Mouse (Mus musculus) right cerebral cortex, postnatal 36 days (tissue): ENCODE measurements around the gene Rbms3.

Source experiments
- DNase-seq, 2 experiments: peaks; one replicate each; pipeline ENCODE4 v3.0.0; 2022; ENCODE audit warnings: low spot score in 2 of 2, mixed read lengths in 1 of 2

Rbms3 gene

GRCm38 (mm10) chr9:117484396-117484795 lies 145.3 kb downstream of the Rbms3 start:
- no peak for DNase-seq

GRCm38 (mm10) chr9:117476753-117477152 lies 153.0 kb downstream of the Rbms3 start:
- no peak for DNase-seq

GRCm38 (mm10) chr9:117452816-117453215 lies 176.9 kb downstream of the Rbms3 start:
- no peak for DNase-seq

DNA sequence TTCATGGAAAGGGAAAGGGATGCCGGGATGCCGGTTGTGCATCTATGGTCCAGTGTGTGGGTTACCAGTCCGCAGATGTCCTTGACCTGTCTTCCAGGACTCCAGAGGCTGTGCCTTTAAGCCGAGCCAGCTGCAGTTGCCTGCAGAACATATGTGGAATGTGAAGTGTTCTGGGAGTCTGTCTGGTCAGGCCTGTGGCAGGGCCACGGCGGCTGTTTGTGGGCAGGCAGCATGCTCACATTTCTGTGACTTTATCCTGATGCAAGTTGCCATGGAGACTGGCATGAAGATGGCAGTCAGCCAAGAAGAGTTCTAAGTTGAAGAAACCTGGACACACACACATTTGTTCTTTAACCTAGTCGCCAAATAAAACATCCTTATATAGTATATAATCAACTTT lies 187.1 kb downstream of the Rbms3 start:
- no peak for DNase-seq

GRCm38 (mm10) chr9:117435856-117436255 lies 193.9 kb downstream of the Rbms3 start:
- peak; percentile 36 to 55 for DNase-seq

- DNase-seq = no peak
These were observed 199.0 kb downstream of the Rbms3 start for GRCm38 (mm10) chr9:117430670-117431069.

DNA sequence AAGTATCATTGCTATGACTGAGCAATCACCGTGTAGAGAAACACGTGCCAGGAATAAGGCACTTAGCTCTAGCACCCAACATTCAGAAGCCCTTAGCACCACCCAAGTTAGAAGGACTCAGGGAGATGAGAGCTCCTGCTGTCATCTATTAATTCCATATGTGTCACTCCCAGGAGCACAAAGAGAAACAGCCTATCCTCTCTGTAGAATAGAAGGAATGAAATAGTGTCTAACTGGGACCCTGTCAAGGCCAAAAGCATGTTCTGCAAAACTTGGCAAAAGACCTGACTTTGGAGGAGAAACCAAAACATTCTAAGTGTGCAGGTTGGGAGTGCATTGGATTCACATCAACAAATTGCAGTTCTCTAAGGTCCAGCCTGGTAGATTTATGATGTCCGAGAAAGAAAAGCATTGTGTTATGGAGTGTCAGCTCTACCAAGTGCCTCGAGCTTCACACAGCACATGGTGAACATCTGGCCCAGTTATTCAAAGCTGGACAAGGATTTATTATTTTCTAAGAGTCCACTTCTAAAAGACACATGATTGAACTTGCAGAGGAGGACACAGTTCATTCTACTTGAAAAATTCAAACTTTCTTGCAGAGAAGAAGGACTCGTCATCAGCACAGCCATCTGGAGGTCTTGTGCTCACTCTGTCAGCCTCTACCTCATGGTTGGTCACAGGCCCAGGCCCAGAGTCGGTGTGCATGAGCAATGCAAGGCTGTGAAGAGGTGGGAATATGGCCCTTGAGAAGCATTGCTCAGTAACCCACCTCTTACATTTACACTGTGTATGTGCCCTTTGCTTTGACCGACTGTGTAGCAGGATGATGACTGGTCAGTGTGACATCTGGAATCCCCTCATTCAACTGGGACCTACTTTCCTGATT lies 200.3 kb downstream of the Rbms3 start:
- no peak for DNase-seq

GRCm38 (mm10) chr9:117423259-117423658 lies 206.5 kb downstream of the Rbms3 start:
- DNase-seq = no peak

DNA sequence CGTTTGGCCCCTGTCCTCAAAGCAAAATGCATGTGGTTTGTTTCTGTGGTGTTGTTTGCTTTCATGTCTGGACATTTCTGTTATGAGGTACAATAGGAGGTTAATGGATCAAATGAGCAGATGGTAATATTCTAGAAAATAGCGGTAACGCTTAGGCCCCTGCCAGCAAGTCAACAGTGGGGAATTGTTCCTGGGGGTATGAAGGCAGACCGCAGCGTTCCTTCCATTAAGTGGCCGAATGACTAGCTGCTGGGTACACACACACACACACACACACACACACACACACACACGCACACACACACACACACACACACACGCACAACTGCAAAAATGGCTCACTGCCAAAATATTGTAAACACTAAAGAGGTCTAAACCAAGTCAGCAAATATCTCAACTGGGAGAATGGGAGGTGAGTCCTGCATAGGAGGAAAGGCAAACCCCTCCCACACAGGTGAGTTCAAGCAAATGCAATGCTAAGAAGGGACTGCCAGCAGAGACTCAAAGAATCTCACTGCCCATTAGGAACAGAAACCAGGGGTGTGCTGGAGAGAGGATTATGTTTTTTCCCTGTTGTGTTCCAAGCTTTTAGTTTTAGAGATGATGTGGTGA lies 209.7 kb downstream of the Rbms3 start:
- no peak for DNase-seq

DNA sequence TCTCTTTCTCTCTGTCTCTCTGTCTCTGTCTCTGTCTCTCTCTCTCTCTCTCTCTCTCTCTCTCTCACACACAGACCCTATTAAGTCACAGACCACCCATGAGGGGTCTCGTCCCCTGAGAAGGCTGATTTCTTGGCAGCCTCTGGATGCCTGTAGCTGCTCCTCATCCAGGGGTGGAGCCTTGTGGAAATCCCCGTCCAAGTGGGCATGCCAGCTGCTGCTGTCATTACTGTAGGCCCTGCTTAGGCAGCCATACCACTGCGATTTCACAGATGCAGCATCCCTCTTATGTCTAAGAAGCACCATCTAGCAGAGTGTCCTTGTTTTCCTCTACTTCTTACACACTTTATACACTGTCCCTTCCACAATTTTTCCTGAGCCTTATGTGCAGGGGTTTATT lies 216.5 kb downstream of the Rbms3 start:
- no peak for DNase-seq

DNA sequence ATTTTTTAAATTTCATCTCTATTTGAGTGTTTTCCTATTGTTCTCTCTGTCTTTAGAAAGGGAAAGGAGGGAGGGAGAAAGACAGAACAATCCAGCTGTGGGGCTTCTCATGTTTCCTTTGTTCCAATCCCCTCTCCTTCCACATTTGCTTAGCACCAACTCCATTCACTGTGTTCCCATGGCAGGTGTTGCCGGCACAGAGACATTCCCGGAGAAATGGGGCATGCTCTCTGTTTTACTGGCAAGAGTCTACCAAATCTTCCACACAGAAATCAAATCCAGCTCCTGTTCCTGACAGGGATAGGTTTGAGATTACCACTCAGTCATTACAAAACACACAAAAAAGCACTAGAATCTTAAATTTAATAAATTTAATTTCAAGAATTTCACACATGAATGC lies 217.1 kb downstream of the Rbms3 start:
- no peak for DNase-seq

DNA sequence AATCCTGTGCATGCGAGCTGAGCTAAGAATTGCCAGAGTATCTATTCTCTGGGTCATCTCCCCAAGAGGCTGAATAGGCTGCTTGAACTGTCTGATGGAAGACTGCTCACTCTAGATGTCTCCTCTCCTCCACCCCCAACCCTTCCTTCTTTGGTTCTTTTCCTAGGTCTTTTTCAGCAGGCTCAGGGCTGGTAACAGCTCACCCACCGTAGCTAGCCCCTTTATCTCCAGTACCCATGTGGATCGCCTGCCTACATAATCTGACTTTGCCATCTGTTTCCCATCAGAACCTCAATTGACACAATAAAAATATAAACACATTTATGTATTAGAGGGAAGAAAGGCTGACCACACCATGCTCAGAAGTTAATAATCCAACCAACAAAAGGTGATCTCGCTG lies 225.1 kb downstream of the Rbms3 start:
- no peak for DNase-seq

DNA sequence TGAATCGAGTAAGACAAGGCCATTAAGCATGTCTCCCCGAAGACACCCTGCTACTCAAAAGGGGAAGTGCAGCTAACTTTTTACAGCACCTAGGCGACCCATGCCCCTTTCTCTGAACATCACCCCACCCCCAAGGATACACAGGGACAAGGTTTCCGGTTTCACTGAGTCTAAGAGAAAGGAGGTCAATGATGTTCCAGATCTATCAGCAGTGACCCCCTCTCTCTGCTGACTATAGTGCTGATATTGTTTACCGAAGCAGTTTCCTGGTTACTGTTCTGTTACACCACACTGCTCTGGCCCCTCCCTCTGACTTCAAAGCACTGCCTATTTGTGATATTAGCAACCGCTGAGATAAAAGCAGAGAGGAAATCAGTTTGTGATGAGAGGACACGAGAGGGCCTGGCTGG lies 229.4 kb downstream of the Rbms3 start:
- DNase-seq = no peak

DNA sequence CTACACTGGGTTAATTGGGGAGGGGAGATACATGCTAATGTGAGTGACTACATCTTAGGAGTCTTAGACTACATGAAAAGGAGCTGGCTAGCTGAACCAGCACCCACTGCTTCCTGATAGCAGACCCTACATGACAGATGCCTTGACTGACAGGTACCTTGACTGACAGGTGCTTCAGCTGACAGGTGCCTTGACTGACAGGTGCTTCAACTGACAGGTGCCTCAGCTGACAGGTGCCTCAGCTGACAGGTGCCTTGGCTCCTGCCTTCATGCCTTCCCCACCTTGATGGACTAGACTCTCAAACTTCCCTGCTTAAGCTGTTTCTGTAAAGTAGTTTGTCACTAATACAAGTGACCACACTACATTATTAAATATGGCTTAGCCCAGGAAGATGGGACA lies 232.6 kb downstream of the Rbms3 start:
- DNase-seq = no peak

DNA sequence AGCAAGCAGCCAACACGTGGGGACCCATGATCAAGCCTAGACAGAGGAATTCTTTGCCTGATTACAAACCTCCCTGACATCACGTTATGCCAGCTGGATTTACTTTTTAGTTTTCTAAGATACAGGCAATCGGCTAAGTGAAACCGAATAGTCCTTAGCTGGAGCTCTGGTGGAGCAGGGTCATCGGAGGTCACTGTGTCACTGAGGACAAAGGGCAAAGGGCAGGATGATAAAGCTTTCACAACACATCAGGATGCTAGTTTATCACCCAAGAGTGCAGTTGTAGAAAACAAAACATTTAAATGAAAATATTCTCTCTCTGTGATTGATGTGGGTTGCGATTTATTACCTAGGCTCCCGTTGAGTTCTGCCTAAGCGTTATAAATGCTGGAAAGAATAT lies 233.1 kb downstream of the Rbms3 start:
- no peak for DNase-seq

- DNase-seq = no peak
These were observed 235.8 kb downstream of the Rbms3 start for GRCm38 (mm10) chr9:117393626-117394525.

- no peak for DNase-seq
These were observed 241.7 kb downstream of the Rbms3 start for GRCm38 (mm10) chr9:117388024-117388423.

DNA sequence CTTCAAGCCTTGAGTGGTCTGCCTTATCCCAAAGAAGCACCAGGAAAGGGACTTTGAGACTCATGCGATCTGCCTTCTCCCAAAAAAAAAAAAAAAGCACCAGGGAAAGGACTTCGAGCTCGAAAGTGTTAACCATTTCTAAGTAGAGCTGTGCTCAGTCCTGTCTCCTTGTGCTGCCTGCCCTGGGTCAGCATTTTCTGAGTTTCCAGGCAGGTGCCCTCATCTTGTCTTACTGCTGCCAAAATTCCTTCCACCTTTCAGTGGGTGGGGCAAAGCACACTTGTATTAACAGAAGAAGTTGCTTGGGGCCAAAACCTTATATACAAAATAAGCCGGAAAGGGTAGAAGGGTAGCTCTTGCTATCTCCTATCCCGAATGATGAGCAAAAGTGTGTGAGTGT lies 248.8 kb downstream of the Rbms3 start:
- DNase-seq = no peak

DNA sequence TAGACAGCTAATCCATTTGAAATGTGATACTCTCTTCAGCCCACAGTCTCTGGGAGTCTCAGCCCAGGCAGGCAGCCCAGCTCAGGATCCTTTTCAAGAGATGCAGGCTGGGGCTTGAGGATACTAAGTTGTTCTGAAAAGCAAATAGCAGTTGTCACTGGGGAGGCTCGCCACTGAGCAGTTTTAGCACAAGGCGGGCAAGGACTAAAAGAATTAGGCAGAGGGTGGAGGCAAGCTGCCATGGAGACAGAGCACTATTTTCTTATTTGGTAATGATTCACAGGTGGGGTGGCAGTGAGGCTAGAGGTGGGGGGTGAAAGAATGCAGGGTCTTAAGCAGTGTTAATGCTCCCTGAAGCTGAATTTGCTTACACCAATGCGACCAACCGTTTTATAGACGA lies 249.6 kb downstream of the Rbms3 start:
- no peak for DNase-seq

- no peak for DNase-seq
These were observed 250.2 kb downstream of the Rbms3 start for GRCm38 (mm10) chr9:117379448-117379983.

DNA sequence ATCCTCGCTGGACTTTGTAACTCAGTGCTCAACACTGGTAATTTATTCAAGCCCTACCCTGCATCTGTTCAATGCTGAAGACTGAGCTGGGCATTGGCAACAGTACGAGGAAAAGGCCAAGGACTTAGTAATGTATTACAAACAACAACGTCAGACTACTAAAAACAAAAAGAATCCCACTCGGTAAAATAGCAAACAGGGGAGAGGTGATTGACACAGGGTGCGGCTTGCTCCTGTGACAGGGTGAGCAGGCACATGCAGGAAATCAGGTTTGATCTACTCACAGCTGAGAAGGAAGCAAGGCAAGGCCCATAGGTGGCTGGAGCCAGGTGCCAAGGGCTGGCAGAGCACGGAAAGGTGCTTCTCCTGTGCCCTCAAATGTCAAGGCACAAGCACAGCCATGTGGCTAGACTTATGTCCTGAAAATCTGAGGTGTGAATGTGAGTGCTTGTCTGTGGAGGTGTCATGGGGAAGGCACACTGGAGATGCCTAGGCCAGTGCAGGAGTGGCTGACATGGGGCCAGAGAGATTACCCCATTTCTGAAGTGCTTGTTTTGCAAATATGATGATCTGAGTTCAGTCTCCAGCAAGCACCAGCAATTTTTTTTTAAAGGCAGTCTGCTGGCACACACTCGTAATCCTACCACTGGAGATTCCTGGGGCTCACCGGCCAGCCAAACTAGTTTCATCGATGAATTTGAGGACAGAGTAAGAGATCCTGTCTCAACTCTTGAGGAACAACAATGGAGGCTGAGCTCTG lies 251.4 kb downstream of the Rbms3 start:
- DNase-seq = no peak
